Mouse (Mus musculus) gastrocnemius, adult 18-20 months (tissue): ENCODE results near the gene Col4a3bp. TPM values are rescaled to one million over a fixed set of nuclear protein-coding genes. Genes with fewer than 3 reads are reported as not detected.
A peak's percentile ranks its signal among the peaks of the same experiment; 100 is the strongest.

ENCODE experiments used
- DNase-seq: peaks from one replicate; pipeline ENCODE4 v3.0.0; 2021; ENCODE audit warnings: low spot score
- long read RNA-seq, 2 experiments: library from polyadenylated mRNA; stranded (forward); transcript quantifications; one replicate each; pipeline ENCODE4 v2.0.0; 2021
- total RNA-seq, 2 experiments: library from RNA; stranded (reverse); gene quantifications; 2 replicates each; pipeline ENCODE4 v1.2.3; 2021

Gene Col4a3bp
- total RNA-seq, result 10 to 100 TPM; 40.3 to 41.8 TPM
- long read RNA-seq, experiment 1, full-length matches to known transcripts, result 8 of 13 reads
- long read RNA-seq, experiment 1, partial matches to known transcripts, result 2 of 13 reads
- long read RNA-seq, experiment 1, other reads (novel, unspliced or antisense), result 3 of 13 reads
- long read RNA-seq, experiment 2, partial matches to known transcripts, result 0 of 9 reads
- long read RNA-seq, experiment 2, other reads (novel, unspliced or antisense), result 7 of 9 reads

DNA sequence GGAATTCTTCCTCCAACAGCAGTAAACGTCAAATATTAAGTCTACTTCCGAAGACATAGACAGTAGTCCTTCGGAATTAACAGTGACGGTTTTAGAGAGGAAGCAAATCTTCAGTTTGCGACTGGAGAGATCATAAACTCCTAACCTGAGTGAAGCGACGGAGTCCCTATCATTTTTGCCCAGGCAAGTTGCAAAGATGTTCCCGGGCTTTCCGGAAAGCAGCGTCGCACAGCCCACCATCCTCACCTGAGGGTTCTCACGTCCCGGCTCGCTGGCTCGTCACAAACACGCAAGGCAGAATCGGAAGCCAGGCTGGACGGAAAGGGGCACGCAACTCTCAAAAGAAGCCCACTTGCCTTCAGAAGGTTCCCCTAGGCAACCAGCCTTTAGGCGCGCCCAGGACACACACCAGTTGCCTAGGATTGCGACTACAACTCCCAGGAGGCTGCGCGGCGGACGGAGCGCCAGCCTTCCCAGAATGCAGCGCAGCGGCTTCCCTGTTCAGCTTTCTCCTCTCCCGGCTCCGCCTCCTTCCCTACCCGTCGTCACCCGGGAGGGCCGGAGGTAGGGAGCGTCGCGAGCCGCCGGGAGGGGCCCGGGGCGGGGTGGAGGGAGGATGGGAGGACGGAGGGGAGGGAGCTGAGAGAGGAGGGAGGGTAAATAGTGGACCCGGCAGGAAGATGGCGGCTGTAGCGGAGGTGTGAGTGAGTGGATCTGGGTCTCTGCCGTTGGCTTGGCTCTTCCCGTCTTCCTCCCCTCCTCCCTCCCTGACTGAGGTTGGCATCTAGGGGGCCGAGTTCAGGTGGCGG is at the start of gene Col4a3bp, which contains the start of gene Polk:
Col4a3bp (plus strand) TSS at position 538 of the 809 bp plus-strand sequence.
Polk (minus strand) TSS at position 499 of the 809 bp plus-strand sequence.
- peak; percentile 98 for DNase-seq

GRCm38 (mm10) chr13:96496630-96497029 is 45.8 kb upstream of the Col4a3bp start:
- no peak for DNase-seq

GRCm38 (mm10) chr13:96499891-96500290 is 42.5 kb upstream of the Col4a3bp start:
- DNase-seq, result no peak

DNA sequence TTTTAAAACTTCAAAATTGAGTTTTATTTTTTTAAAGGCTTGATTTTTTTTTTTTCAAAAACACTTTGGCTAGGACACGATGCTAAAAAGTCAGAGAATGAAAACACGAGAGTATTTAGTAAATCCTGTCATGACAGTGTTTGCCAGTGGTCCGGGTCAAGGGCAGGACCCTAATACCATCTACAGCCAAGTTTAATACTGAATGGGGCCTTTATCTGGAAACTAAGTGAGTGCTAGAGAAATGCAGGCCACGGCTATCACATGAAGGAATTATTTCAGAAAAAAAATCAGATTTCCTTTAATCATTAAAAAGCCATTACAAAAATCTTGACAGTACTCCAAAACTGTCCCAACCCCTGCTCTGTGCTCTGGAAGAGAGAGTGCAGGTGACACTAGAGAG is 36.8 kb upstream of the Col4a3bp start:
- DNase-seq, result no peak

- no peak for DNase-seq
Measured at GRCm38 (mm10) chr13:96506313-96506712, 36.1 kb upstream of the Col4a3bp start.

DNA sequence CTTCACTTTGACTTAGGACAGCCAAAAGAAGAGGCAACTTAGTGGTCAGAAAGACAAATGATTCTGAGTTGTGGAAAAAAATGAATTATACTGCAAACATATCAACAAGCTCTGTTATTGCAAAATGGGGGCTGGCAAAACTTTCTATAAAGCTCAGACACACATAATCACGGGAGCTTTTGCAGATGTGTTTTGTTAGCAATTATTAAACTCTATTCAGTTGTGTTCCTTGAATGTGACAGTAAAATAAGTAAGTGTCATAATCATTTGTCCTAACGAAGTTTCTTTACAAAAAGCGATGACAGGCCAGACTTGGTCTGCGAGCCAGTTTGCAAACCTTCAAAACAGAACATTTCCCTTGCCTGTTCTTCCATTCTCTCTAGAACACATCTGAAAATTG is 34.9 kb upstream of the Col4a3bp start:
- DNase-seq, result no peak

DNA sequence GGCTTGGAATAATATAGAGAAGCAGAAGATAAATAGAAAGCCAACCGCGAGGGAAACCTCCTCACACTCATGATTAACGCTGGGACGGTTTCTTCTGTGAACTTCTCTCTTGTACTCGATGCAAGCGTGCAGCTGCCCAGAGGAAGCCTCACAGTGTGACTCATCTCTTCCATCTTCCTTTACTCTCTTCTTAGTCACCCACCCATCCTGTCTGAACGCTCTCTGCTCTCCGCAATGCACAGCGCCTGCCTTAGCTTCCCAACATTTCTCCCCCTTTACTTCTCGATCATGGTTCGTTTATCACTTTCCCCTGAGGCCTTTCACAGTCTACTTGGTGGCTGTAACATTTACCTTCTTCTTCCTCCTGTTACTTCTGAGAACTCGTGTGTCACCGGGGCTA is 31.8 kb upstream of the Col4a3bp start:
- DNase-seq, result peak; percentile 43

- no peak for DNase-seq
Measured at GRCm38 (mm10) chr13:96511262-96511661, 31.2 kb upstream of the Col4a3bp start.

DNA sequence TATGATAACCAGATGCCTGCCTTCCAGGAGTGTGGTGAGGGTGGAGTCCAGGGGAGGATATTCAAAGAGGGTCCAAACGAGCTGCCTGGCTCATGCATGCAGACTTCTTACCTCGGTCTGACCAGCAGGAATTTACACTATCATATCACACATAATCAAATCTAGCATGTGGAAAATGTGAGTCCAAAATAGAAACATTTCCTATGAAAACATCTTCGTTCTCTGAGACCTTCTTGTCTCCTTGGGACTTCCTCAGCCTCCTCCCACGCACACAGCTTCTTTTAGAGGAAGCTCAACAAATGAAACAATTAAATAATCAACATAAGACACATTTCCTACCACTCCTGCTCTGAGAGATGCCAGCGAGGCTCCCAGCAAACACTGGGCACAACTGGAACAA is 30.5 kb upstream of the Col4a3bp start:
- DNase-seq, result no peak

DNA sequence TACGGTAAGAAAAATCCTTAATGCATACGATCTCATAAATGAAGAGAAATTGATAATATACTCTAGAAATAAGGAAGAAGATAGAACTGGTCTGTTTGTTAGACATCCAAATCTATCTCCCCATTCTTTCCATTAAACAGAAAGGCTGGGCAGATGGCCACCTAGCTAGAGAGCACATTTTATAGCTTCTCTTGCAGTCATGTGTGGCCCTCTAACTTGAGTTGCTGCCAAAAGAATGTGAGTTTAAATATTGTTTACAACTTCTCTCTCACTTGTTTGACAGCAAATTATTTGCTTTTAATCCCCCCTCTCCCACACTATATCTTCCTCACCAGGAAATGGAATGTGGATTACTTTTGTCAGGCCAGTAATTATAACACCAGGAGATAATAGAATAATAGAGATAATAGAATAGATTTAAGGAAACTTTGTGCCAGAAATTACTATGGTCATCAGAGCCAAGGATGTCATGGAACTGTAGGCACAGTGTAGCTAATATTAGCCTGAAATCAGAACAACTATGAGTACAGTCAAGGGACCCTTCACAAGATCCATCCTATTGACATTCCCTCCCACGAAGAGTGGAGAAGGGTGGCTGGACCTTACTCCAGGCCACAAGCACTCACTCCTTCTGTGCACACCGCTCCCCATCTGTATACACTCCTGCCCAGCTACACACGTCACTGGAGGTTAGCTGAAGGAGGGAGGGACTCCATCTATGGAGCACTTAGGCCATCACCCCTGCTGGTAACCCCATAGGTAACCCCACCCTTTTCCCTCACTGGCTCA is 28.1 kb upstream of the Col4a3bp start:
- DNase-seq, result no peak

DNA sequence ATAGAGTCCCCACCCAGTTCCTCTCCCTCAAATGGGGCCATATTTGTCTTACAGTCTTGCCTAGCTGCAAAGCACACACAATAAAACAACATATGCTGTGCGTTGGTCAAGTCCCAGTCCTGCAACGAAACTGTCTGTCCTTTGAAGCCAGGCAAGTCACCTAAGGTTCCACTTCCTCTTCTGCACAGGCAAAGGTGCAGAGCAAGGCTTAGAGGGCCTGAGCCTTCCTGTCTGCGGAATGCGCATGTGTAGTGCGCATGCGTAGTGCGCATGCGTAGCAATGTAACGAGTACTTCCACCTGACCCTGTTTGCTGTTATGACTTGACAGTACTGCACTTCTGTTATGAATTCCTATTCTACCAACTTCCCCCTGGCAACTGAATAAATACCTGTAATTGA is 26.2 kb upstream of the Col4a3bp start:
- no peak for DNase-seq

DNA sequence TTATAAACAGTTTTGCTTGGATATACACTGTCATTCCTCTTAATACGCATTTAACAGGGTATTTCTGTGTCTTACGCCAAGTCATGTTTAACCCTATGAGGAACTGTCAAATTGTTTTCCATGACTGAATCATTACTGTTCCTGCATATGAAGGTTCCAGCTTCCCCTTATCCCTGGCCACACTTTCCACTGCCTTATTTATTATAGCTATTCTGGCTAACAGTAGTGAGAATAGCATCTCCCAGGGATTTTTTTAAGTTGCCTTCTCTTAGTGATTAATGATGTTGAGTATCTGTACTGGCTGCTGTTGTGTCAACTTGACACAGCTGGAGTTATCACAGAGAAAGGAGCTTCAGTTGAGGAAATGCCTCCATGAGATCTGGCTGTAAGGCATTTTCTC is 25.1 kb upstream of the Col4a3bp start:
- DNase-seq, result no peak

- no peak for DNase-seq
Measured at GRCm38 (mm10) chr13:96521294-96521693, 21.1 kb upstream of the Col4a3bp start.

GRCm38 (mm10) chr13:96527022-96527421 is 15.4 kb upstream of the Col4a3bp start:
- no peak for DNase-seq

- no peak for DNase-seq
Measured at GRCm38 (mm10) chr13:96527856-96528255, 14.6 kb upstream of the Col4a3bp start.

DNA sequence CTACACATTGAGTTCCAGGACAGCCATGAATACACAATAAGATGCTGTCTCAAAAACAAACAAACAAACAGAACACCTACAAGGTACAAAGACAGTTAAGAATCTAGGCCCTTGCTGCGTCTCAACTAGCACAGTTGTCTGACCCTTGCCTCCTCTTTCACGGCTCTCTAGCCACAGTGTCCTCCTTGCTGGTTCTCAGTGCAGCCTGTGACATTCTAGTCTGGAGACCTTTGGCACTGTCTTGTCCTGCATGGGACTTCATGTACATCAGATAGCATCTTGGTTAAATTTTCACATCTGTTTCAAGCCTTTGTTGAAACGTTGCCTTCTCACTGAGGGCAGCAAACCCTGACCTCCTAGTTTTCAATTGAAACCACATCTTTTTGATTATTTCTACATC is 13.6 kb upstream of the Col4a3bp start:
- DNase-seq, result no peak

DNA sequence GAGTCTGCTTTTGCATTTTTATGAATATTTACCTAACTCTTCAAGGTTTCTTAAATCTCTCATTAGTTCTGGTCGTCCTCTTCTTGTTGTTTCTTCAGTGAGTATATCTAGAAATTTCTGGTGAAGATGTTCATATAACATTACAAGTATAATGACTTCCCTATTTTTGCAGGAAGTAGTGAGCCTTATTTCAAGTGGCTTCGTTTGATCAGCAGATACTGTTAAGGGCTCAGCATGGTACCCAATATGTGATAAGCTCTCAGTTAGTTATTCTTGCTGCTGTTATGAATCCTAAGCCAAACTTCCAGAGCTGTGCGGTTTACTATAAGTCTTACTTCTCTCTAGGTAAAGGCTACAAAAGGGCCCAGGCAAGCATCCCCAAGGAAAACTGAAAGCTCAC is 12.9 kb upstream of the Col4a3bp start:
- DNase-seq, result no peak

DNA sequence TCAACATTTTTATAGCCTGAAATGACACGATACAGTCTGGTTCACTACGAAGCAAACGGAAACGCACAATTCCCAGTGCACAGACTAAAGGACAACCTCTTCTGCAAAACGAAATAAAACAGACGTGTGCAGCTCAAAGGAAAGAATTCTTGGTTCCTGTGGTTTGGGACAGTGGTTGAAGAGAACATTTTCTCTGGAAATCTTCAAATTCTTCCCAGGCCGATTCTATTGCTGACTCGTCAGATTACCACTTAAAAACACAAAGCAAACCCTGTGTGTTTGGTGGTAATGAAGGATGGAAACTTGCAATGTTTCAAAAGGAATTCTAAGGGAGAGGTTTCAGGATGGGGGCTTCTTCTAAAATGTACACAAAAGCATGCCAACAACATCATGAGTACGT is 12.4 kb upstream of the Col4a3bp start:
- no peak for DNase-seq

DNA sequence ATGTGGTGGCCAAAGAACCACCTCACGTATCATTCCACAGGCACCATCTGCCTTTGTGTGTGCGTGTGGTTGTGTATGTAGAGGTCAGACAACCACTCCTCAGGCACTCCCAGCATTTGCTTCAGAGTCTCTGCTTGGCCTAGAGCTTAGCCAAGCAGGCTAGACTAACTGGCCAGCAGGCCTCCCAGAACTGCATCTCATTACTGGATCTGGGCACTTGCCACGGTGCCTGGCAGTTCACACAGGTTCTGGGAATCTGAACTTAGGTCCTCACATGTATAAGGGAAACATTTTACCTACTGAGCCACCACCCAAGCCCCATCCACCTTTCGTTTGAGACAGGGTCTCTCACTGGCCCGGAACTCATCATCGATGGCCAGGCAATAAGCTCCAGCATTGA is 10.2 kb upstream of the Col4a3bp start:
- DNase-seq, result peak; percentile 14

- DNase-seq, result no peak
Measured at GRCm38 (mm10) chr13:96533742-96534141, 8.7 kb upstream of the Col4a3bp start.

DNA sequence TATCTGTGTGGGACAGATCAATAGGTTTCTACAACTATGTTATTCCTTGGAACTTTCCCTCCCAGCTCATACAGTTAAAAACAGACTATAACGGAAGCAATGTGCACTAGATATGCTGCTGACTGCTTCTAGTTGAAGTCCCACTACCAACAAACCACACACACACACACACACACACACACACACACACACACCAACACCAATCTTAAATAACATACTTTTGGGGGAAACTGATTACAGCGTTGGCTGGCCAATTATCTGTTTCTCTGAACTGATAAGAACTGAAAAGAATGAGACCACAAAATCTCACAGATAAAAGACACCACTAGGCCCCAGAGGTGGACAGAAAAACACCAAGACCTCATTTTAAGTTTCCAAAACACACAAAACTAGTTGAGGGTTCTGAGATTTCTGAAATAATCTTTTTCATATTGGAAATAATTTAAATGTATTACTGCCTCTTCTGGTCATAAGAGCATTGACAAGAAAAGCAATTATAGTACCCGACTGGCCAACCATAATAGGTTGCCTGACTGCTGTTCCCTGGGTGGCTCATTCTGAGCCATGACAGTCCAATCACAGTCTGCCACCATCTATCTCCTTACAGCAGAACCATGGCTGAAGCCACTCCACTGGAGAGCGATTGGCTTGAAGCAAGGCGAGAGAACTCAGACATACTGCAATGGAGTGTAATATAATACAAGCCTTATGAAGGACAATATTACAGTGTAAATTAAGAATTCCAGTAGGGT is 5.4 kb upstream of the Col4a3bp start:
- DNase-seq, result no peak
